Mouse (Mus musculus) layer of hippocampus, postnatal 10 days (tissue): ENCODE measurements around the gene Dydc1. TPM values are rescaled to one million over a fixed set of nuclear protein-coding genes. Genes with fewer than 3 reads are reported as not detected.
"Not testable (repeated sequence)": the region's sequence is repeated elsewhere in the genome, so short reads cannot be mapped to it uniquely, and the experiment has no call there.

Experiments
- DNase-seq, 2 experiments: peaks; one replicate each; pipeline ENCODE4 v3.0.0; 2021; ENCODE audit warnings: low spot score in 2 of 2
- long read RNA-seq: library from polyadenylated mRNA; stranded (forward); transcript quantifications from one replicate; pipeline ENCODE4 v2.0.0, GENCODE M21; 2023
- total RNA-seq, 2 experiments: library from RNA; stranded (reverse); gene quantifications; 2 replicates each; pipeline ENCODE4 v1.2.3; 2021

The Dydc1 gene
- not detected for total RNA-seq
- long read RNA-seq, result 0 reads

GRCm38 (mm10) chr14:41072229-41072943, at the start of gene Dydc1:
Gene Dydc1 (plus strand): TSS chr14:41072911.
- DNase-seq, result peak; percentile 79 to 84

DNA sequence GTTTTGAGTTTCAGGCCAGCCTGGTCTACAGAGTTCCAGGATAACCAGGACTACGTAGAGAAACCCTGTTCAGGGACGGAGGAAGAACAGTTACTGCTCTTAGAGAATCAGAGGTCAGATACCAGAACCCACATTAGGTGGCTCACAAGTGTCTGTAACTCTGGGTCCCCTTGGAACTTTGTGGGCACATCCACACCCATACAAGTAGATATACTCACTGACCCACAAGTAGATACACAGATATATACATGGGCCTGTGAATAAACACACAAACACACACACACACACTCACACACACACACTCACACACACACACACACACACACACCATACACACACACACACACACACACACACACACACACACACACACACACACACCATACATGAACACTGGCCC, 47.6 kb upstream of the Dydc1 start:
- no peak for DNase-seq

DNA sequence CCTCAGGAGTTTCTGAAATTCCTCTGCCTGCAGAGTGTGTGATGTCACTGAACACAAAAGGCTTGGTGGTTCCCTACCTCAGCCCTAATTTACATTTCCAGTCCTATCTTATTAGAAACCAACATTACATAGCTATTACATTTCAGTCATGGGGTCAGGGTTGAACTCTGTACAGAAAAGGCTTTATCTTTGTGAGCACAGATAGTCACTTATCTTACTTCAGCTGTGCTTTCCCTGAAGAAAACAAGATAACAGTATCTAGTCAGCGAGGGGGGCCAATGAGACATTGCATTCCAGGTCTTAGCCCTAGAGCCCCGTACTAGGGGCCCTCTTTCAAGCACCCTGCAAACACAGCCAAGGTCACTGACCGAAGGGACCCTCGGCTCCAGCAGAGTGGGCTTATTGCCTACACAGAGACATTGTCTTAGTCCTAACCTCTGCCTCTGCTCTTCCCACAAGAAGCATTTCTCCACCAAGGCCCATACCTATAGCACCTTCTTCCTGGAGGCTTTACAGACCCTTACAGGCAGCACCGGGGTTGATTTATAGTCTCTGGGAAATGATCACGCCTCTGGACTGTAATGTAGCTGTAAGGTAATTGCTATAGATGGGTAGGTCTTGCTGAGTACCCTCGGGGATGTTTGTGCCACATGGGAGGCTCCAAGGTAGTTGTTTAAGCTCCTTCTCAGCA, 47.0 kb upstream of the Dydc1 start:
- no peak for DNase-seq

GRCm38 (mm10) chr14:41029303-41029702, 43.4 kb upstream of the Dydc1 start:
- no peak for DNase-seq

GRCm38 (mm10) chr14:41030989-41031513, 41.7 kb upstream of the Dydc1 start:
- DNase-seq, result no peak

- DNase-seq, result peak; percentile 85 to 89
Observed at GRCm38 (mm10) chr14:41033135-41034110, 39.3 kb upstream of the Dydc1 start.

- DNase-seq, result peak; percentile 63 to 68
Observed at GRCm38 (mm10) chr14:41035146-41035798, 37.4 kb upstream of the Dydc1 start.

- DNase-seq, result no peak
Observed at GRCm38 (mm10) chr14:41047402-41047801, 25.3 kb upstream of the Dydc1 start.

GRCm38 (mm10) chr14:41050471-41050870, 22.2 kb upstream of the Dydc1 start:
- DNase-seq, result no peak

DNA sequence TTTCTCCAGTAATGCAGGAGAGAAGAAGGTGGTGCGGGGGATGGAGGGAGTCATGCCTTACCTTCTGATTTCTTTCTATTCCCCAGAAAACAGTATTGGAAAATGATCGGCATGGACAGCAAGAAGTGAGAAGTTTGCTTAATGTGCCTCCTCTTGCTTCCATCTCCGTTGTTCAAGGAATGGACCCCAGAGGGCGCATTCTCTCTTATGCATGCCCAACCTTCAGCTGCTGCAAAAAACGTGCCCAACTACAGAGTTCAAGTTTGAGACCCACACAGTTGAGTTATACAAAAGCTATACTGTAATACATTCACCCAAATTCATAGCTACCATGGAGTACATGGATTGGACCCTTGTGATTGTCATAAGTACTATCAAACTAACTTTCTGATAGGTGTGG, 20.2 kb upstream of the Dydc1 start:
- DNase-seq, result no peak

GRCm38 (mm10) chr14:41053190-41053589, 19.5 kb upstream of the Dydc1 start:
- DNase-seq, result not testable (repeated sequence)

- no peak for DNase-seq
Observed at GRCm38 (mm10) chr14:41065168-41065567, 7.5 kb upstream of the Dydc1 start.

- DNase-seq, result no peak
Observed at GRCm38 (mm10) chr14:41066416-41066815, 6.3 kb upstream of the Dydc1 start.

DNA sequence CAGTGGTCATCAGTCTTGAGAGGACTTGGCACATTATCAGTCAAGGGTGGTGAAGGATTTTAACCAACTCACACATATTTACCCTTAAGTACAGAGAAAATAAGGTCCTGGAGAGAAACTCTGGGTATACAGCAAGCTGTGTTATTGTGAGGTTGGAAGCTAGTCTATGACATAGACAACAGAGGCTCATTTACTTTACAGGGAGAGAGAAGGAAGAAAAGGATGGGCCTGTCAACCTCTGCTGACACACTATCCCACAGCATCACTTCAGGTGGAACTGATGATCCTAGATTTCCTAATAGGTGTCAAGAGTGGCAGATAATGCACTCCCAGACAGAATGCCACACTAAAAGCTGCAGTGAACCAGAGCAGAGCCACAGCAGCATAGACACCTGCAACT, 3.6 kb upstream of the Dydc1 start, which contains the start of gene Dydc2:
TSS of gene Dydc2 (minus strand) at position 101 of the 400 bp plus-strand sequence.
- DNase-seq, result no peak

- no peak for DNase-seq
Observed at GRCm38 (mm10) chr14:41070343-41070742, 2.4 kb upstream of the Dydc1 start.

DNA sequence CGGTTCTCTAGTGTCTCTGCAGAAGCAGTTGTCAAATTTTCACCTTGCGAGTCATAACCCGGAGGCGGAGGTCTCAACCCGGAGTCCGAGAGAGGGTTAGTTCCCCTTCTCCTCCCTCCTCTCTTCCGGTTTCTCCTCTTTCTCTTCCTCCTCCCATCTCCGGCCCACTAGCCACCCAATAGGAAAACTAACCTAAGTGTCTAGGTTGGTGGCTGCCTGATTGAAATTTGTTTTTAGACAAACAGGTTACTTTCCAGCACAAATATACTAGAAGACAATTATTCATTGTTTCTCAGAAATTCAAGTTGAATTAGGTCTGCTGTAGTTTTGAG, 199 bp downstream of the Dydc1 start:
- no peak for DNase-seq

DNA sequence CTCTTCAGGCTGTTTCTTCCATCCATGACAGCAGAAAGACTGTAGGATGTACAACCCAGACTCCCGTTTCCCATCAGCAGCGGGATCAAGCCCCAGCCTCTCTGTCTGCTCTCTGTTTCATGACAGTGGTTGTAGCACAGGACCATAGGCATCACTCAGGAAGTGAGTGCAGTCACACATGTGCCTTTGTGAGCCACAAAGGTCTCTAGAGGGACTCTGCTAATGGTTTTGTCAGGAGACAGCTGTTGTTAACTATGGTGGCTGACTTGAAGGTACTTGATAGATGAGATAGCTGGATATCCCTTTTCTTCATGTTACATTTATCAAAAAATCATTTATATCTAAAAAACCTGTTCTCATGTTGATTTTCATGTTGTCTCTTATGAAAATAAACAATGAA, 9.7 kb downstream of the Dydc1 start:
- DNase-seq, result no peak

GRCm38 (mm10) chr14:41087509-41087908, 14.8 kb downstream of the Dydc1 start:
- no peak for DNase-seq

DNA sequence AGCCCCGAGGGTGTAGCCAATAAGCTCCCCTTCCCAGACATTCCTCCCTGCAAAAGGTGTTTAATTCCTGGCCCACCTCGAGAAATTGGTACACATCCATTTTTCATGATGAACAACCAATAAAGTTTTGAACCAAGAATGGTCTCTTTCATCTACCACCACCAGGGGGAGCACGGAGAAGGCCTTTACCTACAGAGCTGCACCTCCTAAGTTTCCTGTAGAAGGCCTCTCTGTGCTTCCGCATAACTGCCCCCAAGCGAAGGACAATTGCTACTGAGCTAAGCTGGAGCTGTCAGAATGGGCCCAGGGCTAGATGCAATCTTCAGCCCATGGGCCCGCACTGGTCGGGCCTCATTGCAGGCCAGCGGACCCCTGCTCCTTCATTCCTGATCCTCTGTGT, 18.1 kb downstream of the Dydc1 start:
- no peak for DNase-seq

GRCm38 (mm10) chr14:41094114-41094513, 21.4 kb downstream of the Dydc1 start:
- no peak for DNase-seq
